Mouse (Mus musculus) liver, embryonic 13.5 days (tissue): ENCODE data around the gene Ccnj. TPM values are rescaled to one million over a fixed set of nuclear protein-coding genes. Genes with fewer than 3 reads are reported as not detected.
A peak's percentile ranks its signal among the peaks of the same experiment; 100 is the strongest.

ENCODE experiments used
- ATAC-seq: fragments of 200-750 bp; cut with Nextera tagmentation; 2 replicates; pipeline ENCODE4 v1.8.0; 2017; ENCODE audit warnings: low read depth, mild to moderate bottlenecking, moderate number of reproducible peaks, moderate library complexity
- DNase-seq: peaks from one replicate; pipeline ENCODE4 v3.0.0; 2022
- H3K27ac ChIP-seq: fragments of 300-500 bp; sonication (generic); 2 replicates; pipeline ENCODE4 v1.5.1; 2015; ENCODE audit warnings: moderate library complexity, mild to moderate bottlenecking, inconsistent platforms
- H3K27me3 ChIP-seq: fragments of 300-500 bp; sonication (generic); 2 replicates; pipeline ENCODE4 v1.6.1; 2015; ENCODE audit warnings: mild to moderate bottlenecking, inconsistent platforms
- H3K36me3 ChIP-seq: fragments of 300-500 bp; sonication (generic); 2 replicates; pipeline ENCODE4 v1.6.1; 2015; ENCODE audit warnings: mild to moderate bottlenecking, inconsistent platforms
- H3K4me1 ChIP-seq: fragments of 300-500 bp; sonication (generic); replicated peaks from 2 replicates; pipeline ENCODE4 v1.6.1; 2015; ENCODE audit warnings: inconsistent platforms
- H3K4me2 ChIP-seq: fragments of 300-500 bp; sonication (generic); 2 replicates; pipeline ENCODE4 v1.6.1; 2015; ENCODE audit warnings: inconsistent platforms, mild to moderate bottlenecking, moderate library complexity
- H3K4me3 ChIP-seq: fragments of 300-500 bp; sonication (generic); replicated peaks from 2 replicates; pipeline ENCODE4 v1.5.1; 2015; ENCODE audit warnings: mild to moderate bottlenecking, inconsistent platforms
- H3K9ac ChIP-seq: fragments of 300-500 bp; sonication (generic); 2 replicates; pipeline ENCODE4 v1.6.1; 2015; ENCODE audit warnings: mild to moderate bottlenecking, inconsistent platforms
- H3K9me3 ChIP-seq: fragments of 300-500 bp; sonication (generic); replicated peaks from 2 replicates; pipeline ENCODE4 v1.6.1; 2016; ENCODE audit warnings: inconsistent platforms
- WGBS: fragments of 180-500 bp; shearing (Covaris S2); methylation state at CpG from one replicate; pipeline ENCODE4 v1.1.7; 2015; ENCODE audit not compliant: insufficient replicate concordance; 5-methylcytosine and 5-hydroxymethylcytosine counted together
- microRNA-seq: library from miRNA; unstranded; fragments of <30 nt; microRNA quantifications from one replicate; pipeline ENCODE4, GENCODE M21; 2016
- polyA plus RNA-seq: library from polyadenylated mRNA; unstranded; fragments of >200 nt; fragmentation: Nextera tagmentation; extraction: Ambion mirVana; gene quantifications from 2 replicates; pipeline ENCODE4 v1.2.1, GENCODE M21; 2015

Gene Ccnj
- polyA plus RNA-seq, 1 experiment from 2014 or later: 4.5 TPM

- peak overlapping the region; percentile 82 for H3K4me2 ChIP-seq
- peak overlapping the region; percentile 79 for H3K4me3 ChIP-seq
- no peaks in the 10 kb centered on the region for H3K36me3 ChIP-seq
- H3K27ac ChIP-seq: peak overlapping the region; percentile 83
- H3K27me3 ChIP-seq: peaks cover 21% of the 10 kb centered on the region
- ATAC-seq (no peak), DNase-seq (no peak)
- H3K9me3 ChIP-seq: no peaks in the 10 kb centered on the region
- under 1% methylated on average over 6 of the region's 6 CpGs for WGBS
- peak overlapping the region; percentile 78 for H3K9ac ChIP-seq
- H3K4me1 ChIP-seq: peaks cover 7% of the 10 kb centered on the region
Measured at GRCm38 (mm10) chr19:40895393-40895703, 64.3 kb downstream of the Ccnj start.

Small RNA genes within 50 kb of the gene (microRNA-seq; reads per million reads assigned to microRNA genes)
- gene Mir8092: 1.5 reads per million

Other genes starting within 250 kb of the Ccnj start
- gene Aldh18a1, start 242.8 kb upstream of the Ccnj start, polyA plus RNA-seq: 42.9 and 51.0 TPM in 2 replicates
- gene Tctn3, start 219.0 kb upstream of the Ccnj start, polyA plus RNA-seq: 1.9 and 2.6 TPM in 2 replicates
- gene Entpd1, start 218.9 kb upstream of the Ccnj start, polyA plus RNA-seq: 2.6 and 3.3 TPM in 2 replicates
- 1.3 and 1.7 TPM in 2 replicates for gene Cc2d2b, start 82.5 kb upstream of the Ccnj start, polyA plus RNA-seq
- gene Zfp518a, start 63.4 kb downstream of the Ccnj start, polyA plus RNA-seq: 3.3 and 4.8 TPM in 2 replicates
- 0.48 and 0.65 TPM in 2 replicates for gene Blnk, start 163.3 kb downstream of the Ccnj start, polyA plus RNA-seq
- 0.06 and 0.07 TPM in 2 replicates for gene Dntt, start 198.0 kb downstream of the Ccnj start, polyA plus RNA-seq
- gene Opalin, start 245.8 kb downstream of the Ccnj start, polyA plus RNA-seq: not detected in 2 replicates